Mouse (Mus musculus) yolk sac, embryonic 10.5 days (tissue): ENCODE measurements around the gene Nmi.
A peak's percentile ranks its signal among the peaks of the same experiment; 100 is the strongest.
"Not testable (repeated sequence)": the region's sequence is repeated elsewhere in the genome, so short reads cannot be mapped to it uniquely, and the experiment has no call there.

Source experiments
- DNase-seq: peaks from one replicate; pipeline ENCODE4 v3.0.0-alpha.2; 2017; ENCODE audit warnings: low spot score

Gene Nmi

DNA sequence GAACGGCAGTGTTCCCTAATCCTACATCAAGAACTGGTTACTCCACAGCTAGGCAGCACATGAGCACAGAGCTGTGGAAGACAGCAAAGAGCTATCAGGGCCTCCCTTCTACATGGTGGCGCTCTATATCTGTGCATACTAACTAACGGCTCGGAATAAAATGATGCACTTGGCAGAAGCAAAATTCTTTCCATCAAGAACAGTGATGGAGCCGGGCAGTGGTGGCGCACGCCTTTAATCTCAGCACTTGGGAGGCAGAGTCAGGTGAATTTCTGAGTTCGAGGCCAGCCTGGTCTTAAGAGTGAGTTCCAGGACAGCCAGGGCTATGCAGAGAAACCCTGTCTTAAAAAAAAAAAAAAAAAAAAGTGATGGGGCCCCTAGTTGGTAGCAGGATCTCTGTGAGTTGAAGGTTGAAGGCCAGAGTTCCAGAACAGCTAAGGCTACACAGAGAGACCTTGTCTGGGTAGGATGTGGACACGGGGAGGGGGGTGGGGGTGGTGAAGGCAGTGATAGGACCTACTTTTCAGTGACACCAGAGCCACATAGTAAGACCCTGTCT is at the start of gene Nmi:
Nmi (minus strand) TSS at position 85 of the 559 bp plus-strand sequence.
- DNase-seq, result no peak

DNA sequence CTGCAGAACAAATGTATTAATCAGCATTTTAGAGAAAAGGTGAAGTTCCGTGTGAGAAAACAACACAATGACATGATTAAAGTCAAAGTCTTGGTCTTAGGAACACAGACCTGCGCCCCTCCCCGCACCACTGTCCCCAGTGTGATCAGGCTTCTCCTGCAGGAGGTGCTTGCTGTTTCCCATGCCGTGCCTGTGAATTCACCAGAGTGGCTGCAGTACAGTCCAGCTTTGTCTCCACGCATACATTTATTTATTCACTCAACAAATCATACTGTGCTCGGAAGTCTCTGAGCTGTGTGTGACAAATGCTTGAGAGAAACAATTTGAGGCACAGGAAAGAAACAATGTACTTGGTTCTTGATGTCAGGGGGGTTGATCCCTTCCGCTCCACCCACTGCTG is 43.1 kb upstream of the Nmi start:
- no peak for DNase-seq

DNA sequence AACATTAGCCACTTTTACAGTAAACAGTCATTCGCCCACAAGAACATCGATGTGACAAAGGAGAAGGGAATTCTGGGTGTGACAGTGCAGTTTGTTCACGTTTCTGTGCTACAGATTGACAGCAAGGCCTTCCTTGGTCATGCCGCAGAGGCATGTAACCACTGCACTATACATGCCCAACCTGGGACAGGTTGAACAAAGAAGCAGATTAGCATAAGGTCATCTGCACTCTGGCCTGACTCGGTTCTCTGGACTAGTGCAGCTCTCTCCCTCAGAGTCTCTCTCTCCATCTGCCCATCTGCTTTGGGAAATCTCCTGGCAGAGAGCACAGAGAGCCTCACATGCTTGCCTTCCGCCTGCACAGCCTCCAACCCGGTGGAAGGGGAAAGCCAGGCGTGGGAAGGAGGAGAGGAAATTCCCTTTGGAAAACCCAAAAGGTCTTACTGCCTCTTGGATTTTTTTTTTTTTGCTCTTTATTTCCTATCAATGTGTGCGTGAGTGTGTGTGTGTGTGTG is 40.1 kb upstream of the Nmi start:
- DNase-seq, result no peak

DNA sequence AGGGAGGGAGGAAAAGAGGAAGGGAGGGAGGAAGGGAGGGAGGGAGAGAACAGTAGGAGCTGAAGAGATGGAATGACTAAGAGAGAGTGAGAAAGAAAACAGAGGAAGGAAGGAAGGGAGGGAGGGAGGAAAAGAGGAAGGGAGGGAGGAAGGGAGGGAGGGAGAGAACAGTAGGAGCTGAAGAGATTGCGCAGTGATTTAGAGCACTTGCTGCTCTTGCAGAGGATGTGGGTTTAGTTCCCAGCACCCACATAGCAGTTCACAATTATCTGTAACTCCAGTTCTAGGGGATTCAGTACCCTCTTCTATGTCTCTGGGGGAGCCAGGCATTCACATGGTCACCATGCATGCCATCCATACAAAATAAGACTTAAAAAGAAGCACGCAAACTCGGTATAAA is 38.5 kb upstream of the Nmi start:
- not testable (repeated sequence) for DNase-seq

DNA sequence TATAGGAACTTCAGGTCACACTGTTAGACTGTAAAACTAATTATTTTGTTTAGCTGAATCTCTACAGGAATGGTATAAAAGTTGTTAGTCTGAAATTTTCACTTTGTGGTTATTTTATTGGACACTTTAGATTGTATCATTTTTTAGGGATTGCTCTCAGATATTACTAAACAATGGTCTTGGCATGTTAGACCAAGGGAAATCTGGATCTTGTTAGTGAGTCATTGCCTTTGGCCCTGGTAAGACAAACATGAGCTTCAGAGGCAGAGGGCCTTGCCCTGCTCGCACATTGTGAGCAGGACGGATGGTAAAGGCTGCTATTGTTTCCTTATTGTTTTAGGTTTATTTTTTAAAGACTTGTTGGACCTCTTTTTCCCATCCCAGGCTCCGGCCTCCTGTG is 33.1 kb upstream of the Nmi start:
- DNase-seq, result no peak

DNA sequence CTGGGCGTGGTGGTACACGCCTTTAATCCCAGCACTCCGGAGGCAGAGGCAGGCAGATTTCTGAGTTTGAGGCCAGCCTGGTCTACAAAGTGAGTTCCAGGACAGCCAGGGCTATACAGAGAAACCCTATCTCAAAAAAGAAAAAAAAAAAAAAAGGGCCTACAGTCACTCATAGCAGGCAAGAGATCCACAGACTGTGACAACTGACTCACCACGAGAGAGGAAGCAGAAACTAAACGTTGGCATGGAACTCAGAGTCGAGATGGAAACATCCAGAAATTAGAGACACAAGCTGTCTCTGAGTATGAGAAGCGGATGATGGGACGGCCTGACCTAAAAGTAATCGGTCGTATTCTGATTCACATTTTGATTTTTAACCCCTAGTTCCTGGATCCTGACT is 29.0 kb upstream of the Nmi start:
- DNase-seq, result not testable (repeated sequence)

DNA sequence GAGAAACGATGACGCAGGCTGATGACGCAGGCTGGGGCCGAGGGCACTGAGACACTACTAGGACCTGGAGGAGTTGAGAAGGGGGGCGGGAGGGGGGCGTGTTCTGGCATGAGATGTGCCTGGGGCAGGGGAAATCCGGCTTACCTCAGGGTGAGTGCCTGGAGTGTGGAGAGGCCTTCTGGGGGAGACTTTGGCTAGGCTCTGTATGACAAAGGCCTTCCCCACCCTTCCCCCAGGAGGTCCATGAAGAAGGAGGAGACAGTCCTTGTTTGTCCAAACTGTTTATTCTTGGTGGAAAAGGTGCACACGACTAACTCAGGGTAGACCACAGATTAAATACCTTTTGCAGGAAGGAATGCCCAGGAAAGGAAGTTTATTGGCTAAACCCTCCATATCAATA is 28.2 kb upstream of the Nmi start:
- no peak for DNase-seq

DNA sequence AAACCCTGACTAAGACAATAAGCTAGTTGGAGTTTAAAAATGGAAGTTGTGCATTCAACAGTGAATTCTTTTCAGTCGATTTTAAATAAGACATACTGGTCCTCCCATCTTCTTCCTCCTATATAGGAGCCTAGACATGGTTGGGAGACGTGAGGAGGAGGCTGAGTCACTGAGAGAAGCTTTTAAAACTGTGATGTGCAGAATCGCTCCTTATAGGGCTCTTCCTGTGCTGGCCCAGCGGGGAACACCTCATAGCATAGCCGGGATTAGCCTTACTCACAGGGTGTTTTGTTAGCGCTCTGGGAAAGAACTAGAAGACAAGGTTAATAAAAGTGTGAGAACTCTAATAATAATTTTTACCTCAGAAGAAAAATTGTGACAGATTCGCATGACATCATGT is 26.7 kb upstream of the Nmi start:
- DNase-seq, result no peak

DNA sequence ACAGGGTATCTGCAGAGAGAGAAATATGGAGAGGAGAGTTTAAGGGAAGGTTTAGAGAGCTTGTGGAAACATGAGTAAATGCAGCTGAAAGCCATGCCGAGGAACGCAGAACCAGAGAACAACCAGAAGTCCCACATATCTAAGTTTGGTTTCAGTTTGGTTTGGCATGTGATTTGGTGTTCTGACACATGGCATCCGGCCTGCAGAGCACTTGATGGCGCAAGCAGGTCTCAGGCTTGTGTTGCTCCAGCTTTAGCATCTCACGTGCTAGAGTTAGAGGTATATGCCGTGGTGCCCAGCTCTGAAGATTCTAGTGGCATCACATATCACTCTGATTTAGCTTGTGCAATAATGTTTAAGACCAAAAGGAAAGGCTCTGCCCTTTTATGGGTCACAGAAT is 18.2 kb upstream of the Nmi start:
- DNase-seq, result no peak

DNA sequence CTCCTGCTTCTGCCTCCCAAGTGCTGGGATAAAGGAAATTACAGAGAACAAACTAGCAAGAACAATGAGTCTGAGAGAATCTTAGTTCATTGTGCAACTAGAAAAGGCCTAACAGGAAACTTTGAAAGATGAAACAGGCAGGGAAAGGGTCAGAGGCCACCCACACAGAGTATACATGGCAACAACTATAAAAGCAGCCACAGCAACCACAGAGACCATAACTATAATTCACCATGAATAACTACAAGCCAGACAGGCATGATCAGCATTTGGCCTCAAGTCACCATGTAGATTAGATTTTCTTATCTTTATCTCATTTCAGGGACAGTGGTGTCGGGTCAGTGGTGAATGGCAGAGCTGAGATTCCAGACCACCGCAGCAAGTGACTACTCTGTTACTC is 16.3 kb upstream of the Nmi start:
- no peak for DNase-seq

DNA sequence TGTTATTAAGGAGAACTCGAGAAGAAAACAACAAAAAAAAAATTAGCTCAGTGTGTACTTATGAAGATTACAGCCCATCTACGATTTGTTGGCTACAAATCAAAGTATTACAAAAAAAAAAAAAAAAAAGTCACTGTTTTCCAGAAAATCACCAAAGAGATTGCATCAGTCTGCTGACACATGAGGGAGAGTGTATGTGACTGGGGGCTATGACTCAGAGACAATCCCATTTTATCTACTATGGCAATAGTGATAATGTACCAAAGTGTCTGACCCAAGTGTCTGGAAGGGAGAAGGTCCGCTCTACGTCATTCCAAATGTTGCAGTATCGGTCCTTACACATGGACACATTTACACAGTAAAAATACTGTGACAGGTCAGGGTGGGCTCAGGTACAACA is 13.4 kb upstream of the Nmi start:
- DNase-seq, result no peak

DNA sequence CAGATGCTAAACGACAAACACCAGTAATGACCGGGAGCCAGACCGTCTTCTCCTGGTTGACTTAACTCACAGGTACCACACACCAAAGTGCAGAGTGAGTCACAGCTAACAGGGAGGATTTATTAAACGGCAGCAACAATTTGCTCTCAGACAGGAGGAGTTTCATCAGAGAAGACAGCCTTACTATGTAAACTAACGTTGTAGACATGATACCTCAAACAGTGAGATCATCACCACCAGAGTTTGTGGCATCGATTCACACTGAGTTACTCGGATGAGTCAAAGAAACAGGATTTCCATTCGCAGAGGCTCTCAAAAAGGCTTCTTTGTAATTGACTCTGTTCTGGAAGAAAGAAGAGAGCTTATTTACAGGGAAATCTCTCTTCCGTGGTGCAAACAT is 12.9 kb upstream of the Nmi start:
- no peak for DNase-seq

DNA sequence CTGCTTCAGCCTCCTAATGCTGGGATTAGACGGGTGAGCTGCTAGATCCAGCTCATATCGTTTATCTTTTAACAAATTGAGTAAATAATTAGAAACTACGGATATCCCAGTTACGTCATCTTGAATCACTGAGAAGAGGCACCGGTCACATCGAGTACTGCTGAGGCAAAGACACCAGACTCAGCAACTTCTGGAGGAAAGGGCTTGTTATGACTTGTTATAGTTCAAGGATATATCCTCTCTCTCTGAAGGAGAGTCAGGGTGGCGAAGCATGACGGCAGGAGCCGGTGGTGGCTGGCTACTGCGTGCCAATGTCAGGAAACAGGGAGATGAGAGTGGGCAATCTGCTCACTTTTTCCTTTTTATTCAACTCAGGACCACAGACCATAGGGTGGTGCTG is 11.9 kb upstream of the Nmi start:
- DNase-seq, result no peak

DNA sequence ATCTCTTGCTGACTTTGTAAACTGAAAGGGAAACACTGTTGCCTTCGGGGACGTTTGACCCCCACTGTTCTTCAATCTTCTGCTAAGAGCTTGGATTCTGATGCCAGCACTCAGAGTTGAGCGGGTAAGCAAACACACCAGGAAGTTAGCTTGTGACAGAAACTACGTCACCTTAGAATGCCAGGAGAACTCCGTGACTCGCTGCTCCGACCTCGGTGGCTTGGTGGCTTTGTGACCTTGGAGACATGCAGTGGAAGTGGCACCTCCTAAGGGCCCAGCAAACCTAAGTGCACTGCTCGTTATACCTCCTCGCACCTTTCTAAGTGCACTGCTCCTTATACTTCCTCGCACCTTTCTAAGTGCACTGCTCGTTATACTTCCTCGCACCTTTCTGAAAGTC is 9.0 kb upstream of the Nmi start:
- no peak for DNase-seq

DNA sequence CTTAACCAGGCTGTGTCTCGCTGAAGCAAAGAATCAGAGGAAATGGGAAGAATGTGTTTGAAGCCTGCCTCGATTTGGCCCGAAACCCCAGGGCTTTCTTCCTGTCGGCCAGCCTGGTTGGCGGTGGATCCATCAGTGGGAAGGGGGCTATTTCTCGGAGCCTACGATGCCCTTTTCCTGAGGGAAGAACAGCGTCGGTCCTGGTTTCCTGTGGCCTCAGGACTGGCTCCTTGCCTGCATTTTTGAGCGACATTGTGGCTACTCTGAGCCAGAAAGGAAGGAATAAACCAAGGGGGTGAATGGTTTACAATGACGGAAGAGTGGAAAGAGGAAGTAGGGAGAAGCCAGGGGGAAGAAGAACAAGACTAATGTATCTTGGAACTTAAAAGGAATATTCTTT is 8.3 kb upstream of the Nmi start:
- no peak for DNase-seq

DNA sequence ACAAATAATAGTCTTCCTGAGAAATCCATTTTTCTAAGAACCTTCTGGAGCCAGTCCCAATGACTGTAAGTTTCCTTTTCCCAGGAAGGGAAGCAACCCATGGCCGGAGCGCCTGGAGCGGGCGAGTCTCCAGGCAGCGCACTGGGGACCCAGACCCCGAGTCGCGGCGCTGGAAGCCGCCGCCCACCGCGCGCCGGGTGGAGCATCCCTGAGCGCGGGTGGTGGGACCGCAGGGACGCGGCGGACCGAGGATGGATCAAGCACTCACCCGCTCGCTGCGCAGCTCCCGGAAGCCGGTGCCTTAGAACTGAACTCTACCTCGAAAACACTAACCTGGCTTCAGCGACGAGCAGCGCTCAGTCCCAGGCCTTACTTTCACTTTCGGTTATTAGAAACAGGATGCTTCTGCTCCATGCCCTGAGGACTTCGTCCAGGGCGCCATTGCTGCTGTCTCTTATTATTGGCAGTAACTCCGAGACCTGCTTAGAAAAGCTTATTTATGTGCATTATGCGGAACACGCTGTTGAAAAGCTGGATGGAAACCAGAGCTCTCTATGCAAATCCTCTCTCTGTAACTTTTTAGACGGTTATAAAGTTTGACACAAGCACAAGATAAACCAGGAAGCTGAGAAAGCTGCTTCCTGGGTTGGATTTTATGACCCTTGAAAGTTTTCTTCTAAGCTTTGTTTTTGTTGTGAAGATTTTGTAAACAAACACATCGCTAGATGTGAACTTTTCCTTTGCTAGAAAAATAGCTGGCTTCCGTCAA is 469 bp downstream of the Nmi start:
- DNase-seq, result peak; percentile 64

DNA sequence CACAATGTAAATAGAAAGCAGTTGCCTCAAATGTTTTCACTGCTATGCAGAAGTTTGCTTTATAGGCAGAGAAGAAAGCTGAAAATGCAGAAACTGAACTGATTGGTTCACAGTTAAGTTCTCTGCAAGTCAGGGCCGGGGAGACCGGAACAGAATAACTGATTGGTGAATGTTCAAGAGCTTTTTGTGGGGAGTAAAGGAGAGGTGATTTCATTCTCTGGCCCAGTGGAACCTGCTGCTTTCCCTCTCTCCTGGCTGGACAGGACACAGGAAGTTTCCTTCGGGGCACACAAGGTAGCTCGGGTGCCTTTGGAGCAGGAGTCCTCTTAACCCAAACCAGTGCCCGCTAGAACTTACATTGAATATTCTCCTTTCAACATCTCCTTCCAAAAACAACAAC is 1.2 kb downstream of the Nmi start:
- DNase-seq, result peak; percentile 3

DNA sequence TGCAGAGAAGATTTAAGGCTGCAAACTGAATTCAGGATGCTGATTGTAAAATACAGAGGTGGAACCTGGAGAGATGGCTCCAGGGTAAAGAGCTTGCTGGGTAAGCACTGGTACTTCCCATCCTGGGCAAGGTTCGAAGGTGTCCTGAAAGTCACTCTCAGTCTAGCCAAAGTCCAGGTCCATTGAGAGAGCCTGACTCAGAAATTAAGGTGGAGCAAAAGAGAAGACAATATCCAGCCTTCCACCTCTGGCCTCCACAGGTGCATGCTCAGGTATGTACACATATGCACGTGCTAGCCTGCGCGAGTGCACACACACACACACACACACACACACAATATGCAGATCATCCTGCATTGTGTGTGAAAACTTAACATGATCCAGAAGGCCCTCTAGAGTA is 2.4 kb downstream of the Nmi start:
- DNase-seq, result no peak

DNA sequence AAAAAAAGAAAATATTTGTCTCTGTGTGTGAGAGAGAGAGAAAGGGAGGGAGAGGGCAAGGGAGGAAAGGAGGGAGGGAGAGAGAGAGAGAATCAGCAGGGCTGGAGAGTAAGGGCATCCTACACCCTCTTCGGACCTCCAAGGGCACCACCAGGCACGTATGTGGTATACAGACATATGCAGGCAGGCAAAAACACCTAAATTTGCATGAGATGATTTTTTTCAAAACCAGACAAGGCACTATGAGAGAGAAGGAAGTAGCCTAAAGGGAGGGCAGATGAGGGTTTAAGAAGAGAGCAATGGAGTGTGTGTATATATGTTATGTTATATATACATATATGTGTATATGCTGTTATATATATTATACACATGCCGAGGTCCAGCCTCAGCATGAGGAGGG is 6.0 kb downstream of the Nmi start:
- no peak for DNase-seq

DNA sequence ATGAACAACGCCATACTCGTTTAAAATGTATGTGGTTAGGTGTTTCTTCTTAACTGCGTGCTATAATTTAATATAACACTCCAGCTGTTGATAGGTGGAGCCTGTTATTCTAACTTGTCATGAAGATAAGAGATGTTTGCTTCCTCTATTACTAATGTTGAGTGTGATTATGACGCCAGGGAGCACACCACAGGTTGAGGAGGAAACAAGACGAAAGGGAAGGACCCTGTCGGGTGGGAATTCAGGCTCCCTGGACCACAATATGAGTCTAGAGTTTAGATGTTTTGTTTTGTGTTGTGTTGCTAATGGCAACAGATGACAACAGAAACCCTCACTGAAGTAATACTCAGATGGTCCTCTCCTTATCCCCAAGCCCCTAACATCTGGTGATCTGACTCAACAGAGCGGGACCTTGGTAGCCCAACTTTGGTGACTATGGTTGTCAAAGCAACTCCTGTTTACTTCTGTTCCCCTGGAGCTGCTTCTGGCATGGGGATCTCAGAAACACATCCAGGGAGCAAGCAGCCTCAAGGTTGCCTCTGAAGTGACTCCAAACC is 19.6 kb downstream of the Nmi start:
- no peak for DNase-seq

DNA sequence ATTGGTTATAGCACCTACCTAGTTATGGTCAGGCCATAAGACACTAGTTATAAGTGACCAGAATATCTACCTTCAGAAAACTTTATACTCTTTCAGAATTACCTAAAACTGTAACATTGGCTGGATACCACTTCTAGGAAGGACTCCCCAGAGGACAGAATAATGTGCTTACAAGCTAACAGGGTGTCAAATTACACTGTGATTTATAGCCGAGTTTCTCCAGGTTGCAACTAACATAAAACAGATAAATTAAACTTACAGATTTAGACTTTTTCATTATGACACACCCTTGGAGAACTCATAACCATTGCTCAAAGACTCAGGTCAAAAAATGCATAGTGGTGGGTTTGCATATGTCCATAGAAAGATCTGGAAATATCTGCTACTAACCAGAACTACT is 22.4 kb downstream of the Nmi start:
- no peak for DNase-seq

DNA sequence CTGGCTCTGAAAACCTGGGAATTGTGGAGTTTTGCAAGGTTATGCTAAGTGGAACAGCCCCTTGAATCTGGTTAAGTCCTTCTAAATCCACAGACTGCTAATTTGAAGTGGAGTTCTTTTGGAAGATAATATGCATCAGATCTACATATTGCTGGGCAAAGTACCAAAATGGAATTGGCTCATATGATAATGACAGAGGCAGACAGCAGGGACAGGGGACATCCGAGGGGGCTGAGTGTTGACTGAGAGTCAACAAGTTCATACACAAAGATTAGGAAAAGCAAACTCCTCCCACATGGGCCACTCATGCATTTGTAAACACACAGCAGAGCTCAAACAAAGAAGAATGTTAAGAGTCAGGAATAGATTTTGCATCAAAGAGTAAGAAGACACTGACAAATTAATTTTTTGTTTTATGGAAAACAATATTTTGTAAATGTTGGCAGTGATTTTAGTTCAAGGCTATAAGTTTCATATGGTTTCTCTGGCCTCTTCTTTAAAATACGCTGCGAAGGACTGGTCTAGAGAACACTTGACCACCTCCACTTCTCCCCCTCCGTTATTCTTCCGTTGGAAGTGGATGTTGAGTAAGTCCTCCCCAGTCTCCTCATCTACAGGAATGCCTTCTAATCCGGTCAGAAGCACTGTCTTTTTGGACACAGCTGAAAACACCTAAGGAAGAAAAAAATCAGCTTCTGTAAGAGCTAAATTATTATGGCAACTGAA is 25.0 kb downstream of the Nmi start:
- DNase-seq, result no peak

DNA sequence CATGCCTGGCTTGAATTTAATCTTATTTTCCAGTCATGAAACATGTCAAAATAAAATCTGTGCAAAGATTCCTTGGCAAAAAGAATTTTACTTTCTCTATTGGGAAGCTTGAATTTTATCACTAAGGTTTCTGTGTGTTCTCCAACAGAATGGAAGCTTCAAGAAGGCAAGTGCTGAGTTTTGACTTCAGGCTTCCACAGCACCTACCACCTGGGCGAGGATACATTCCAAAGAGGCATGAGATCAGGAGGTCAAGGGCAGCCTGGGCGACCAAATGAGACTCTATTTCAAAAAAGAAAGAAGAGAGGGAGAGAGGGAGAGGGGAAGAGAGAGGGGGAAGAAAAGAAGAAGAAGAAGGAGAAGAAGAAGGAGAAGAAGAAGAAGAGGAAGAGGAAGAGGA is 27.5 kb downstream of the Nmi start:
- no peak for DNase-seq
